In the genomic region with DNA sequence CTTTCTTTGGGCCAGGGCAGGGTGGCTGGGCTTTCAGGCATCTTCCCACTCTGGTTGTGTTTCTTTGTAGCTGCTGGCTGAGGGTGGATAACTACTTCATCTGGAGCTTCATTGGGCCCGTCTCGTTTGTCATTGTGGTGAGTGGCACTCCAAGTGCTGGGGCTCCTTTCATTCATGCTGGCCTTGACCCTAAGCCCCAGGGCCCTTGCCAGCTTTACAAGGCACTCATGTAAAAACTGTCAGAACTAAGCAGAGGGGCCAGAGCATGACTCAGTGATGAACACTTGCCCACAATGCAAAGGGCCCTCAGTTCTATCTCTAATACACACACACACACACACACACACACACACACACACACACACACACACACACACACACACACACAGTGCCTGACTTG, we compare ENCODE assay signal across 28 mouse cellular contexts. TPM values are rescaled to one million over a fixed set of nuclear protein-coding genes. Genes with fewer than 3 reads are reported as not detected.
"Had no signal": no experiment of that assay in that cellular context is flagged by ENCODE, and none has a peak within 500 bp of the region (broad histone marks: within the 10 kb centered on the region; RNA-seq: fewer than 3 reads in every experiment).

No protein-coding gene starts in this region.

- H3K27me3 ChIP-seq: heart, embryonic 13.5 days; heart, embryonic 15.5 days; hindbrain, embryonic 12.5 days; intestine, embryonic 15.5 days; limb, embryonic 12.5 days; liver, embryonic 13.5 days; liver, embryonic 15.5 days had no signal

- H3K4me2 ChIP-seq: heart, embryonic 11.5 days; heart, embryonic 13.5 days; heart, embryonic 15.5 days; hindbrain, embryonic 12.5 days; hindbrain, embryonic 14.5 days; intestine, embryonic 15.5 days; limb, embryonic 12.5 days; liver, embryonic 11.5 days; liver, embryonic 13.5 days; liver, embryonic 15.5 days had no signal

- H3K9ac ChIP-seq: heart, embryonic 13.5 days; heart, embryonic 15.5 days; hindbrain, embryonic 12.5 days; hindbrain, embryonic 14.5 days; intestine, embryonic 15.5 days; limb, embryonic 12.5 days; liver, embryonic 13.5 days; liver, embryonic 15.5 days had no signal

- H3K4me1 ChIP-seq: heart, embryonic 13.5 days; heart, embryonic 15.5 days; hindbrain, embryonic 10.5 days; hindbrain, embryonic 12.5 days; intestine, embryonic 15.5 days; limb, embryonic 10.5 days; limb, embryonic 12.5 days; liver, embryonic 13.5 days; liver, embryonic 15.5 days had no signal

- H3K4me3 ChIP-seq: gastrocnemius, adult 2 months; heart, adult 2 months; heart, embryonic 13.5 days; heart, embryonic 15.5 days; hindbrain, embryonic 10.5 days; hindbrain, embryonic 12.5 days; intestine, embryonic 15.5 days; layer of hippocampus, adult 2 months; left cerebral cortex, adult 2 months; limb, embryonic 10.5 days; limb, embryonic 12.5 days; liver, embryonic 13.5 days; liver, embryonic 15.5 days had no signal

- DNase-seq: gastrocnemius, adult 2 months; gastrocnemius, postnatal 10 days; gastrocnemius, postnatal 25 days; heart, postnatal 4 days; kidney, adult 18-20 months; kidney, adult 8-10 months; kidney, postnatal 25 days; kidney, postnatal 4 days; liver; liver, embryonic 13.5 days had no signal

- ATAC-seq: hindbrain, embryonic 16.5 days; inflammation-experienced regulatory T-cells, adult 6 months; intestine, embryonic 15.5 days; intestine, postnatal 0 days had no signal

- H3K27ac ChIP-seq: gastrocnemius, adult 2 months; heart, adult 2 months; heart, embryonic 13.5 days; heart, embryonic 15.5 days; hindbrain, embryonic 10.5 days; hindbrain, embryonic 12.5 days; hindbrain, embryonic 14.5 days; intestine, embryonic 15.5 days; layer of hippocampus, adult 2 months; left cerebral cortex, adult 2 months; limb, embryonic 10.5 days; limb, embryonic 12.5 days; liver, embryonic 13.5 days; liver, embryonic 15.5 days had no signal

- H3K9me3 ChIP-seq: heart, embryonic 13.5 days; heart, embryonic 15.5 days; hindbrain, embryonic 10.5 days; hindbrain, embryonic 12.5 days; intestine, embryonic 15.5 days; limb, embryonic 10.5 days; limb, embryonic 12.5 days; liver, embryonic 13.5 days; liver, embryonic 15.5 days had no signal

RNA-seq across cellular contexts. Expression of a gene that starts 20.0 kb away (rescaled TPM):
- total RNA-seq: granulocyte monocyte progenitor cell, adult 5-6 weeks had no signal
